Mouse (Mus musculus) myocyte (in vitro differentiated cells): ENCODE measurements around the gene Ngly1. TPM values are rescaled to one million over a fixed set of nuclear protein-coding genes. Genes with fewer than 3 reads are reported as not detected.
"Not testable (repeated sequence)": the region's sequence is repeated elsewhere in the genome, so short reads cannot be mapped to it uniquely, and the experiment has no call there.

Source experiments
- H3K27me3 ChIP-seq: one replicate; pipeline ENCODE4 v1.6.1; 2011; ENCODE audit not compliant: control insufficient read depth, insufficient read depth, insufficient read length
- H3K36me3 ChIP-seq: one replicate; pipeline ENCODE4 v1.6.1; 2011; ENCODE audit not compliant: control insufficient read depth, insufficient read depth
- H3K4me2 ChIP-seq: one replicate; pipeline ENCODE4 v1.6.1; 2011; ENCODE audit warnings: low read depth, control low read depth
- H3K4me3 ChIP-seq: one replicate; pipeline ENCODE4 v1.5.1; 2011; ENCODE audit warnings: mild to moderate bottlenecking, control low read depth, moderate library complexity
- H3K79me2 ChIP-seq: one replicate; pipeline ENCODE4 v1.6.1; 2011; ENCODE audit not compliant: control insufficient read depth, insufficient read depth
- H3ac ChIP-seq: one replicate; pipeline ENCODE4 v1.6.1; 2011; ENCODE audit not compliant: control insufficient read depth, insufficient read length
- CEBPB ChIP-seq: IDR thresholded peaks from 2 replicates; pipeline ENCODE4 v1.6.1; 2011; ENCODE audit warnings: mild to moderate bottlenecking, moderate library complexity; ENCODE audit not compliant: poor library complexity, insufficient read depth, severe bottlenecking
- E2F4 ChIP-seq: IDR thresholded peaks from one replicate; pipeline ENCODE4 v1.6.1; 2011; ENCODE audit warnings: mild to moderate bottlenecking, control low read depth, moderate library complexity; ENCODE audit not compliant: insufficient read depth
- MAX ChIP-seq: IDR thresholded peaks from one replicate; pipeline ENCODE4 v1.6.1; 2011; ENCODE audit warnings: low read depth, mild to moderate bottlenecking, control low read depth
- MYOD1 ChIP-seq, 3 experiments: IDR thresholded peaks; one replicate each; pipeline ENCODE4 v1.6.1; 2011; ENCODE audit warnings: control low read depth in 2 of 3, low read depth in 2 of 3, mild to moderate bottlenecking in 2 of 3, moderate library complexity in 1 of 3; ENCODE audit not compliant: insufficient read length in 2 of 3, control insufficient read depth in 1 of 3
- MYOG ChIP-seq, 3 experiments: IDR thresholded peaks; one replicate each; pipeline ENCODE4 v1.6.1; 2011; ENCODE audit warnings: control low read depth in 2 of 3, low read depth in 2 of 3, mild to moderate bottlenecking in 2 of 3; ENCODE audit not compliant: insufficient read length in 2 of 3, control insufficient read depth in 1 of 3, insufficient read depth in 1 of 3
- POLR2A ChIP-seq: IDR thresholded peaks from one replicate; pipeline ENCODE4 v1.6.1; 2011; ENCODE audit warnings: low read depth, mild to moderate bottlenecking, control low read depth, moderate library complexity; ENCODE audit not compliant: insufficient read length
- POLR2AphosphoS2 ChIP-seq: IDR thresholded peaks from one replicate; pipeline ENCODE4 v1.6.1; 2011; ENCODE audit warnings: low read depth, control low read depth; ENCODE audit not compliant: insufficient read length
- REST ChIP-seq: IDR thresholded peaks from one replicate; pipeline ENCODE4 v1.6.1; 2011; ENCODE audit warnings: mild to moderate bottlenecking, control low read depth, moderate library complexity; ENCODE audit not compliant: insufficient read depth, insufficient read length
- SRF ChIP-seq: IDR thresholded peaks from one replicate; pipeline ENCODE4 v1.6.1; 2011; ENCODE audit warnings: low read depth; ENCODE audit not compliant: control insufficient read depth, insufficient read length
- TCF12 ChIP-seq: IDR thresholded peaks from one replicate; pipeline ENCODE4 v1.6.1; 2011; ENCODE audit warnings: mild to moderate bottlenecking, control low read depth; ENCODE audit not compliant: poor library complexity, insufficient read depth, severe bottlenecking
- TCF3 ChIP-seq: IDR thresholded peaks from one replicate; pipeline ENCODE4 v1.6.1; 2011; ENCODE audit warnings: low read depth, control low read depth; ENCODE audit not compliant: insufficient read length
- USF1 ChIP-seq: IDR thresholded peaks from one replicate; pipeline ENCODE4 v1.6.1; 2011; ENCODE audit warnings: low read depth, mild to moderate bottlenecking, control low read depth, moderate library complexity
- polyA plus RNA-seq: library from polyadenylated mRNA; unstranded; fragments of >200 nt; fragmentation: generic; extraction: Trizol; gene quantifications from one replicate; pipeline ENCODE4 v1.2.1, GENCODE M21; 2012; ENCODE audit warnings: missing spikeins

Ngly1 gene
- polyA plus RNA-seq, 1 experiment: 8.0 TPM

DNA sequence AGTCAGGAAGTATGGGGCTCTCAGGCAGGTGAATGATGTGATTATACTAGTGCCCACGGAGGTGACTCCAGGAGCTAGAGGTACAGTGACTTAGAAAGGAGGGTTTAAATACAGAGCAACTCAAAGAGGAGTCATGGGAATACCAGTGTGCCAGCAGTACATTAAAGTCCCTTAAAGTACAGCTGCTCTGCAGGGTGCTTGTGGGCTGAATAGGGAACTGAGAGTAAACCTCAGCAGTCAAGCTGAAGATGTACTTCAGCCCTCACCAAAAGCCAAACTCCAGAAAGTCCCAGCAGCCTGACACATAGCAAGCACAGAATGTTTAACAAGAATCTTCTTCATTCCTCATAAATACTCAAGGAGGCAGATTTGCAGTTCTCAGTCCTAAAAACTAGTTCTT, 53.6 kb downstream of the Ngly1 start:
- H3ac ChIP-seq: no peak overlapping the region
- no peak for TF ChIP-seq TCF3
- no peak for TF ChIP-seq CEBPB
- no peak for TF ChIP-seq MYOD1 (IDR thresholded peaks at IDR 0.05; ENCODE audit: control insufficient read depth in 1 of 3, insufficient read length in 2 of 3, low read depth in 2 of 3)
- no peak for TF ChIP-seq MYOG (IDR thresholded peaks at IDR 0.05; ENCODE audit: control insufficient read depth in 1 of 3, insufficient read depth in 1 of 3, insufficient read length in 2 of 3, low read depth in 2 of 3)
- no peak for TF ChIP-seq REST
- no peak for TF ChIP-seq E2F4
- no peak for TF ChIP-seq USF1
- no peak for TF ChIP-seq POLR2AphosphoS2
- no peak for TF ChIP-seq SRF
- no peak for TF ChIP-seq POLR2A
- TF ChIP-seq MAX: no peak
- TF ChIP-seq TCF12: no peak
- no peaks in the 10 kb centered on the region for H3K27me3 ChIP-seq
- peaks cover 3% of the 10 kb centered on the region for H3K36me3 ChIP-seq
- H3K79me2 ChIP-seq: no peaks in the 10 kb centered on the region
- H3K4me2 ChIP-seq: no peak overlapping the region
- H3K4me3 ChIP-seq: no peak overlapping the region

DNA sequence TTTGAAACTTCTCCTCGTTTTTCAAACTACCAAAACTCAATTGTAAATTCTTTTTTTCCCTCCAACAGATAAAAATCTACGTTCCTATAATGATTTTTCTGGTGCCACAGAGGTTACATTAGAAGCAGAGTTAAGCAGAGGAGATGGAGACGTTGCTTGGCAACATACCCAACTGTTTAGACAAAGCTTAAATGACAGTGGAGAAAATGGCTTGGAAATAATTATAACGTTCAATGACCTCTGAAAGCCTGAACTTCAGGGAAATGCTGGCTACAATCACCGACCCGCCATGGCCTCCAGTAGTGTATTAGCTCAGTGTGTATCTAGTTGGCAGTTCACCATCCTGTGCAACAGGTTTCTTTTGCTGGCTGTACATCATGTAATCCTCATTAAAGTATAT, 61.7 kb downstream of the Ngly1 start:
- no peak for TF ChIP-seq E2F4
- no peak for TF ChIP-seq REST
- TF ChIP-seq CEBPB: no peak
- no peak for TF ChIP-seq SRF
- TF ChIP-seq TCF3: no peak
- H3ac ChIP-seq: no peak overlapping the region

GRCm38 (mm10) chr14:16312599-16312998, 63.5 kb downstream of the Ngly1 start:
- Histone ChIP-seq H3K27me3 (no peaks in the 10 kb centered on the region), H3K4me3 (no peak overlapping the region), H3ac (no peak overlapping the region), H3K79me2 (no peaks in the 10 kb centered on the region), H3K36me3 (peaks cover 10% of the 10 kb centered on the region), H3K4me2 (no peak overlapping the region)
- TF ChIP-seq MYOG (IDR thresholded peaks at IDR 0.05; ENCODE audit: control insufficient read depth in 1 of 3, insufficient read depth in 1 of 3, insufficient read length in 2 of 3, low read depth in 2 of 3) (no peak), E2F4 (no peak), REST (no peak), TCF12 (no peak), CEBPB (no peak), MYOD1 (IDR thresholded peaks at IDR 0.05; ENCODE audit: control insufficient read depth in 1 of 3, insufficient read length in 2 of 3, low read depth in 2 of 3) (no peak), USF1 (no peak), TCF3 (no peak), SRF (no peak), POLR2AphosphoS2 (no peak), POLR2A (no peak), MAX (no peak)

More for the DNA sequence above, 61.7 kb downstream of the Ngly1 start:
- no peaks in the 10 kb centered on the region for H3K79me2 ChIP-seq
- H3K36me3 ChIP-seq: peaks cover 12% of the 10 kb centered on the region
- H3K4me3 ChIP-seq: no peak overlapping the region
- no peak overlapping the region for H3K4me2 ChIP-seq
- no peaks in the 10 kb centered on the region for H3K27me3 ChIP-seq

DNA sequence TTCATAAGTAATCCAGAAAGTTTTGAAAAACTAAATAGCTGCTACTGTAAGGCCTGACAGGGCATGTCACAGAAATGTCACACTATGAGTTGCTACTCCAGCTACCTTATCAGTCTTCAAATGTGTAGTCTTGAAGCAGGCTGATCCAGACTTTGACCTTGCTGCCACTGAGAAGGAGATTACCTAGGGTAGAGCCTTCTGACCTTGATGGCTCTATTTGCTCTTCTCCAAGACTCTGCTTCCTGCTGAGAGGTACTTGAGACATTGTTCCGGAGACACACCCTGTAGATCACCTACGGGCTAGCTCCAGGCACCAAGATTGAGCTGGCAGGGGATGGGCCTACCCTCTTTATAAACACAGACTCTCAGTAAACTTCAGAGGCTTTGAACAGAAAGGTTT, 64.0 kb downstream of the Ngly1 start:
- not testable (repeated sequence) for H3K4me3 ChIP-seq, H3ac ChIP-seq, H3K27me3 ChIP-seq, H3K4me2 ChIP-seq, H3K36me3 ChIP-seq, H3K79me2 ChIP-seq

GRCm38 (mm10) chr14:16313936-16314521, 64.9 kb downstream of the Ngly1 start:
- Histone ChIP-seq H3K4me3 (no peak overlapping the region), H3K27me3 (no peaks in the 10 kb centered on the region), H3K79me2 (no peaks in the 10 kb centered on the region), H3K36me3 (peaks cover 5% of the 10 kb centered on the region), H3ac (no peak overlapping the region), H3K4me2 (no peak overlapping the region)
- TF ChIP-seq MYOD1 (IDR thresholded peaks at IDR 0.05; ENCODE audit: control insufficient read depth in 1 of 3, insufficient read length in 2 of 3, low read depth in 2 of 3): no peak
- TF ChIP-seq CEBPB: no peak
- no peak for TF ChIP-seq MYOG (IDR thresholded peaks at IDR 0.05; ENCODE audit: control insufficient read depth in 1 of 3, insufficient read depth in 1 of 3, insufficient read length in 2 of 3, low read depth in 2 of 3)
- TF ChIP-seq TCF12: no peak
- TF ChIP-seq REST: no peak

DNA sequence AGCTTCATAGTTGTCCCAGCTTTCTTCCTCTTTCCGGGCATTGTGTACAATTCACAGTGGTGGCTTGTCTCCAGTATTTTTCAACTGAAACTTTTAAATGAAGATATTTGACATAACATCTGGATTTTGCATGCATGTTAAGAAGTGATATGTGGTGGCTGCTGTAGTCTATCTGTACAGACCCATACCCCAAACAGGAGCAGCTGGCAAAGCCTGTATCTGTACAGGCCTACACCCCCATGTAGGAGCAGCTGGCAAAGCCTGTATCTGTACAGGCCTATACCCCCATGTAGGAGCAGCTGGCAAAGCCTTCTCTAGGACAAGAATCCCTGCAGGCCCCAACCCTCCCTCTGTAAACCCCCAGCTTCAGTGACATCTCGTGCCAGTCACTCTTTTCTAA, 65.8 kb downstream of the Ngly1 start:
- Histone ChIP-seq H3K4me3 (no peak overlapping the region), H3K79me2 (no peaks in the 10 kb centered on the region), H3ac (no peak overlapping the region), H3K36me3 (peaks cover 5% of the 10 kb centered on the region), H3K4me2 (no peak overlapping the region), H3K27me3 (no peaks in the 10 kb centered on the region)
- no peak for TF ChIP-seq REST
- no peak for TF ChIP-seq MYOG (IDR thresholded peaks at IDR 0.05; ENCODE audit: control insufficient read depth in 1 of 3, insufficient read depth in 1 of 3, insufficient read length in 2 of 3, low read depth in 2 of 3)
- no peak for TF ChIP-seq MYOD1 (IDR thresholded peaks at IDR 0.05; ENCODE audit: control insufficient read depth in 1 of 3, insufficient read length in 2 of 3, low read depth in 2 of 3)
- TF ChIP-seq SRF: no peak
- no peak for TF ChIP-seq USF1
- TF ChIP-seq E2F4: no peak
- no peak for TF ChIP-seq POLR2AphosphoS2
- TF ChIP-seq TCF3: no peak
- no peak for TF ChIP-seq POLR2A
- no peak for TF ChIP-seq TCF12
- no peak for TF ChIP-seq MAX
